Mouse (Mus musculus) hematopoietic stem cell, adult 5-6 weeks (primary cell): ENCODE measurements around the gene Wnt8b. TPM values are rescaled to one million over a fixed set of nuclear protein-coding genes. Genes with fewer than 3 reads are reported as not detected.

Source experiments
- ATAC-seq, 2 experiments: fragments of 125-278 bp in 1 of 2; replicated peaks in 1 of 2; 2 replicates each; pipeline ENCODE4 v1.8.0; 2016 to 2017; ENCODE audit warnings: inconsistent platforms in 2 of 2, mild to moderate bottlenecking in 2 of 2, moderate number of reproducible peaks in 2 of 2, low read depth in 1 of 2, moderate TSS enrichment in 1 of 2; ENCODE audit not compliant: low FRiP score in 2 of 2, poor library complexity in 2 of 2, severe bottlenecking in 2 of 2, insufficient read depth in 1 of 2, low TSS enrichment in 1 of 2
- total RNA-seq: library from RNA; stranded (forward); fragments of 172-1452, 232-1000 nt; gene quantifications from 2 replicates; pipeline ENCODE4 v1.2.3, GENCODE M21; 2017

The Wnt8b gene
- total RNA-seq, 1 experiment from 2014 or later: not detected

DNA sequence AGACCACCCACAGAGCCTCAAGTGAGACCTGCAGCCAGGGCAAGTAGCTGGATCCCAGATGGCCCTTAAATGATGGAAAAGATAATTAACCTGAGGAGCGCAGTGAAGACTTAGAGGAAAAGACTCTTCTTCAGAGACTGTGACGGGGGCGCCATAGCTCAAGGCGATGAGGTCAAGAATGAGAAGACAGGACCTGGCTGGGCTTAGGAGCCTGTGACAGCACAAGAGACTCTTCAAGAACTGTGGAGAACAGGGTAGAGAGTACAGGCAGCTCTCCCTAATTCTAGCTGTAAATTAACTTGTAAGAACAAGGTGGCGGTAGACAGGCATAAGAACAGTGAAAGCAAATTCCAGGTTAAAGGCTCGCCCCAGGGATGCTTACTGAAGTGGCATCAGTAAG, 8.7 kb downstream of the Wnt8b start:
- ATAC-seq: no peak

DNA sequence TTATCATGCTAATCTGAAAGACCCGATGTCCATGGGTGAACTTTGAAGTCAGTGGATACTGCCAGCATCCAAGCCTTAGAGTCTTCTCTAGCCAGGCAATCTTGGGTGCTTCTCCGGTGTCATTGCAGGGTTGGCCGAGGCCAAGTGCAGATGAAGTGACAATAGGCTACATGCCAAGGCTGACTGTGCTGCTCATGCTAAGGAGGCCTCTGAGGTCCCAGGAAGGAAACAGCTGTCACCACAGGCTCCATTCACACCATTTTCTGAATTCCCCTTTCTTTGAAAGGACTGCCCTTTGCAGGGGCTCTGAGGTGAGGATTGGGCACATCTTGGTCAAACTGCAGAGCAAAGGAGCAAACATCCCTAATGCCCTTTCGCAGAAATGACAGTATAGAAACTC, 9.5 kb downstream of the Wnt8b start:
- ATAC-seq: no peak

DNA sequence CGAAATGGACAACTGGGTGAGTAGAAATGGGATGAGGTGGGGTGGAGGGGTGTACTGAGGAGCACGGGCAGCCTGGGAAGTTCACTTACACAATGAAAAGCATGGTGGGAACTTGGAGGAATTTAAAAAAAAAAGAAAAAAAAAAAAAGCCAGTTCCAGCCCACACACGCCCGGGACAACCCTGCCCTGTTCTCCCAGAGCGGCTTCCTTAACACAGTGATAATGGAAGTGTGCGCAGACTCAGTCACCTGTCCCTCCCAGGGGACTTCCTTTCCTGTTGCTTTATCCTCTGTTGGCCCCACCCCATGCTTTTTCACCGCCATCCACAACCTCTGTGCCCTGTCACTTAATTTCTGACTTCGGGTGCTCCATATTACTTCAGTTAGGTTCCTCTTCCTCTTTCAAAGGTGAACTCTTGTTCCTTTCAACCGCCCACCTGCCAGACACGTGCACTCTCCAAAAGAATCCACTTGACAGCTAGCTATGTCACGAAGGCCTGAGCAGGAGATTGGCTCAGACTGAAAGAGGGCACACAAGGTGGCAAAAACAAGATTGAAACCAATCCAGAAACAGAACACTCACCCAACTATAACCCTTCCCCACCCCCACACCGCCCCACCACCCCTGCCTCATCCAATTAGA, 17.4 kb downstream of the Wnt8b start:
- peak in 1 of 2 experiments; percentile 42; a peak in 1 of 4 replicates for ATAC-seq

DNA sequence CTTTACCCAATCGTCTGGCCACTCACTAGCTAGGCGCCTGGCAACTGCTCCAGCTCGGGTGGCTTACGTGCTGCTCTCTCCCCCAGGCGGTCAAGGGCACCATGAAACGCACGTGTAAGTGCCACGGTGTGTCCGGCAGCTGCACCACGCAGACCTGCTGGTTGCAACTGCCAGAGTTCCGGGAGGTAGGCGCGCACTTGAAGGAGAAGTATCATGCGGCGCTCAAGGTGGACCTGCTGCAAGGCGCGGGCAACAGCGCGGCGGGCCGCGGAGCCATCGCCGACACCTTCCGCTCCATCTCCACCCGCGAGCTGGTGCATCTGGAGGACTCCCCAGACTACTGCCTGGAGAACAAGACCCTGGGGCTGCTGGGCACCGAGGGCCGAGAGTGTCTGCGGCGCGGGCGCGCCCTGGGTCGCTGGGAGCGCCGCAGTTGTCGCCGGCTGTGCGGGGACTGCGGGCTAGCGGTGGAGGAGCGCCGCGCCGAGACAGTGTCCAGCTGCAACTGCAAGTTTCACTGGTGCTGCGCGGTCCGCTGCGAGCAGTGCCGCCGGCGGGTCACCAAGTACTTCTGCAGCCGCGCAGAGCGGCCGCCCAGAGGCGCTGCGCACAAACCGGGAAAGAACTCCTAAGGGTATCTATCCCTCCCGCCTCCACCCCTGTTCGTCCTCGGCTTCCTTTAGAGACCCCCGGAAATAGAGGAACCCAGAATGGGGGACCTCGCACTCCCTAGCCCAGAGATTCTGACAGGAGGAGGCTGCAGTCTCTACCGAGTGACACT, 18.4 kb downstream of the Wnt8b start:
- ATAC-seq: no peak

DNA sequence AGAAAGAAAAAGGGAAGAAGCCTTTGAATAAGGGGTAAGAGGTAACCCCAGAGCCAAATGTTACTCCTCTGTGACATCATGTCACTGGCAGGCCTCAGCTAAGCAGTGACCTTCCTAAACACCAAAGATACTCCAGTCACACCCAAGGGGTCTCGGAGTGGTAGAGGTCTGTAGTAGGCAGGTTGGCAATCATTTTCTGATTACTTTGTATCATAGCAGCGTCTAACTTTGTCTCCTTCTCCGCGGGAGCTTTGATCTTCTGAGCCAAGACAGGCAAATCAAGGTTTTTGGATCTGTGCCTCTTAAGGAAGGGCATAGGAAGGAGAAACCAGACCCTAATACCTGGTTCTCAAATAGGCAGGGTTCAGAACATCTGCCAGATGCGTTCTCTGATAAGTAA, 19.3 kb downstream of the Wnt8b start:
- ATAC-seq: no peak

DNA sequence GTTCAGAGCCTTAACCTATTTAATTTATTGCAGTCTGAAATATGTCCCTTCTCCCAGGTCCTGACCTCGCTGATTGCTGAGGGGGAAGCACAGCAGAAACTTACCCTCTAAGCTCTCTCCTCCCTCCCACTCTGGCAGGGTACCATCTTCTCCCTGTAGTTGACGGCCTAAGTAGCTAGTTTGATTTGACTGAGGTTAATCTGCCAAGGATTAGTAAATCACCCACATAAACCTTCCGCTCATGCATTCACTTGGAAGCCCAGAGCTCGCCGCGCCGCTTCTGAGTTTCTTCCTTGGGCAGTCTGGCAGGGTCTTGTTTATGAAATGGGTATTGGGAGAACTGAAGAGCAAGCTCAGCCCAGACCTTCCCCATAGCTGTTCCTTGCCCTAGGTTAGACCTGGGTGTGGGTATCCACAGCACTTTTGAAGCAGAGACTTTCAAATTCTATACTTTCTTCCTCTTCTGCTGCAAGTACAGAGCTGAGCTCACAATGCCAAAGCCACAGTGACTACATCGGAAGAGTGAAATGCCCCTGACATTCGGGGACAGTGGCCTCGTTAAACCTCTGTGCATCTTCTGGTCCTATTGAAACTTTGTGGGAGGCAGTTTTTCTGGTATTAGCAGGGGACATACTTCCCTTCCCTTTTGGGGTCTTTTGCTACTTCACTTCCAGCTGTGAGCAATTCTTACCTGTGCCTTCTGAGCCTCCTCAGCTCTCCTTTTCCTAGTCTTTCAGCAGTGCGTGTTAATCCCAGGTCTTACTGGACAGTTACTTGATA, 20.0 kb downstream of the Wnt8b start:
- no peak for ATAC-seq

DNA sequence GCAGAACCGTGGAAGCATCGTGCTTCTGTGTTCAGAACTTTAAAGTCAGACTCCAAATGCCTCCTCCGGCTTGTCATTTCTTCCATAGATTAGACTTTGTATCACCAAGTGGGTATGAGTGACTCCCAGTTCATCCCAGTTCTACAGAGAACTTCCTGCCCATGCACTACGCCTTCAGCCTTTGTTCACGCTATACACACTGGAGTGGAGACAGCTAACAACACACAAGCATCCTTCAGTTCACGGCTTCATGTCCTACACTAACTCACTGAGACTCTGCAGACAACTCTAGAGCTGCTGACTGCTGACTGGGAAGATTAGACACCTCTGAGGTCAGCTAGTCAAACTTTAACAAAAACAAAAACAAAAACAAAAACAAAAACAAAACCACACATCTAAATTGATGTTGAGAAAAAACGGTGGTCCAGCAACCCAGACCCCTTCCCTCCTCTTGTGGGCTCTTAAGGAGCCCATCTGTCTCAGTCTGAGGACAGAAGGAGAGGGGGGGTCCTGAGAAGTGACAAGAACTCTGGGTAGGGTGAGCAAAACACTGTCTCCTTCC, 20.7 kb downstream of the Wnt8b start:
- ATAC-seq: no peak

DNA sequence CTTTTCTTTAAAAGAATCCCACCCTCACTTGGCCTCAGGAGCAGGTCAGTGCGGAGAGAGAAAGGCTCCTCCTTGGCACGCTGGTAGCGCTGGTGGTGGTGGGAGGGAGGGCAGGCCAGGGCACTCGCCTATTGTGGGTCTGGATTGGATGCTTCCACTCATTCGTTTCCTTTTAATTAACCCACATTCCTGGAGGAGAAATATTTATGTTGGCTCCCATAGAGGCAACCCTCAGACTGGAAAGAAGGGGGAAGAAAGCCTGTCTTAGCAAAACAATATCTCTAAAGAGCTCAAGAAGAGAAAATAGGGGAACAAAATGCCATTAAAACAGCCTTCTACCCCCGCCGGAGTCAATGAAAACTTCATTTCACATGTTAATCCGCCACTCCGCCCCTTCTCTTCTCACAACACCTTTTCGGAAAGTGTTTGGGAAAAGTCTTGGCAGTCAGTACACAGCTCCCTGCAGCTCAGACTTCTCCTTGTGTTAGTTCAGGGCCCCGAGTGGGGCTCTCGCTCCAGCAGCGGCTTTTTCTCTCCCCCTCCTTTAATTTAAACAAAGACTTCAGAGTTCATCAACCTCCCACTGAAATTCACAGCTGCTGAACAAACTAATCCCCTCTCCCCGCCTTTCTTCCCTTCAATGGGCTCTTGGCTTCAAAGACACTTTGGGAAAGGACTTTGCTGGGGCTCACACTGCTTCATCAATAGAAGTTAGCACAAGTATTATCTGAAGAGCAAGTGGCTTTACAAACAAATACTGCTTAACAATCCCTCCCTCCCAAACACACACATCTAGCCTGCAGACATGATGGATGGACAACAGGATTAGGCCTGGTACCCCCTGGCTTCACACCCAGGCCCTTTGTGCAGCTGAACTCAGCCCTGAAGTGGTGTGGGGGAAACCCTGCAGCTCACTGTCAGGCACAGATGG, 21.5 kb downstream of the Wnt8b start:
- ATAC-seq: no peak

DNA sequence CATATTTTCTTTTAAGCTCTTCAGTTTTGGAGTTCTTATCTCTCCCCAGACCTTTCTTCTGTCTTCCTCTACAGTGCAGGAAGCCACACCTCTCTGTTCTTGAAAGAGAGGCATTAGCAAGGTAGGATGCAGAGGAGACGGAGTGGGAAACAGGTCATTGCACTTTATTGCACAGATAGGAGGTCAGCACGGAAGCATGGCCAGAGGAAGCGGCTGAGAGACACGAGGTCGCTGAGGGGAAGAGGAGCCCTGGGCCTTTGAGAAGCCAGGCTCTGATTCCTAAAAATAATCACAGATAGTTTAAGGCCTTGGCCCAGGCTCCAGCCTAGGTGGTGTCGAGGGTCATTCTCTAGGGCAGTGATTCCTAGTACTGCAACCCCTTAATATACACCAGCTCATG, 22.5 kb downstream of the Wnt8b start:
- ATAC-seq: no peak

DNA sequence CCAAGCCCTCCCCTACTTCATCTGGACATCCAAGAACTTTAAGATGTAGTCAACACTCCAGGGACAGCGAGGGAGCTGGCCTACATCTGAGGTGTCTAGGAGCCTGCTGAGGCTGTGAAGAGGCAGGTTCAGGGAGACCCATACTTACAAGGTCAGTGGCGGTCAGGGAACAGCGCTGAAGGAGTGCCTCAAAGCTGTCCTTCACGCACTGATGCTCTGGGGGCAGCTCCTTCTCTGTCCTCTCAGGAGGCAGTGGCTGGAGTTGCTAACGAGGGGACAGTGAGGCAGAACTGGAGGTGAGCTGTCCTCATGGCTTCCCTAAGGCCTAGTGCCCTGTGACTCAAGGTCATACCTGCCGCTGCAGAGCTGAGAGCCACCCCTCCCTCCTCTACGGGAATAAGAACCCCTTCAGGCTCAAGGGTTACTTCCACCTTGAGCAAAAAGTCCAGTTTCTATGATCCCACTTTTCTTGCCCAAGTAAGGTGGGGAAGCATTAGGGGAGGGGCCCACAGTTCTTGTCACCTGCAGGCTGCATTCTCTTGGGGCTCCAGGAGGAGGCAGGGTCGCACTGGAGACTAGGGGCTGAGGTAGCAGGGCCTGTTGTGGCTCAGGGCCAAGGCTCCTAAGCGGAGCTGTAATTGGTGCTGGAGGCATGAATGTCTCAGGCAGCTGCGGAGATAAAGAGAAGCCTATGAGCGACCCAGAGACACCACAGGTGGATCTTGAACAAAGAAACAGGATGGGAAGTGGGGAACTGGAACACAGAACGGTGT, 24.9 kb downstream of the Wnt8b start:
- ATAC-seq: no peak

DNA sequence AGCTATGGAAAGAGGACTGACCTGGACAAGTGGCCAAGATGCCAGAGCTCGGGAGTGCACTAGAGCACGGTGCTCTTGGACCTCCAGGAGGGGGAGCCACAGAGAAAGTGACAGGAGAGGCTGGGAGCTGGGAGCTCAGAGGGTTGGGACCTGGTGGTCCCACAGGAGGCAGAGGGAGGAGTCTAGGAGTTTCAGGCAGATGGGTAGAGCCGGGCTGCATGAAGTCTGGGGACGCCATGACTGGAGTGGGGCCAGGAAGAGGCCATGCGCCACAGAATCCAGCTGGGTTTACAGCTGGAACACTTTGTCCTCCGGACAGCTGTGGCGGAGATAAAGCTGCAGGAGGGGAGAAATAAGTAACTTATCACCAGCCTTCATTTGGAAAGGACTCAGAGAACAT, 25.9 kb downstream of the Wnt8b start:
- no peak for ATAC-seq

DNA sequence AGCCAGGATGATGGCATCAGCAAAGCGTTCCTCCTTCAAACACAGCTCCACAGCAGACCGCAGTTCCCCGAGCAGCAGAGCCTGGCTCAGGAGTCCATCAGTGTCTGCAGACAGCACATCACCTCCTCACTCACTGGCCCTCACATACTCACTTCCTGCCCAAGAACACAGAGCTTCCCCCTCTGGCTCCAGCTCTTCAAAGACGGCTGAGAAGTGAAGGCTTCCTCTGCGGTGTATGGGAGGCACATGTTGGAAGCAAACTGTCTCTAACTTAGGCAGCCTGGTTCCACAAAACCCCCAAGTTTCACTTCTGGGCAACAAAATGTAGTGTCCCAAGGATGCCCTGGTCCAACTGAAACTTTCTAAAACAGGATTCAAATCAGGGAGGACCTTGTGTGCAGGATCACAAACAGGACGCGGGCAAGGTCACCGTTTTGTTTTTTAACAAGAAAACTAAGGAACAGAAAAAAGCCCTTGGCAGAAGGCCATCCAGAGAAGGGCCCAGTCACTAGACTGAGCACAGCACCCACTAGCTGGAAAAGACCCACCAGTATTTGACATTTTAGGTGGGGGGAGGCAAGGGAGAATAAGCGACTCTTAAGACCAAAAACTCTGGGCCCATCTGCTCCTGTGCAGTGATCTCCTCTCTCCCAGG, 32.4 kb downstream of the Wnt8b start:
- peak; percentile 91 to 96 for ATAC-seq

DNA sequence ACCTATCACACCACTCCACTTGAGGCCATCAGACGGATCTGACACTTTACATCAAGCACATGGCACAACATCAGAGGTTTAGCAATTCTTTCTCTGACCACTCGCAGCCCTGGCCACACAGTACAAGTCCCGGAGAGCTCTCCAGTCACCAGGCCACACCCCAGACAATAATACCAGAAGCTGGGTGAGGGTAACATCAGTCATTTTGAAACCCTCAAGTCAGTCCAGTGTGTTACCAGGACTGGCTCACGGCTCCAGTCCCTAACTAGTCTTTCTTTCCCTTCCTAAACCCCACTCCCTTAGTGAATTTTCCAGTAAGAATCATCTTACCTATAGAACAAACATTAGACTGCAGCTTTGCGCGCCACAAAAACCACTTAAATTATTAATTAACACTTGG, 36.7 kb downstream of the Wnt8b start:
- no peak for ATAC-seq

DNA sequence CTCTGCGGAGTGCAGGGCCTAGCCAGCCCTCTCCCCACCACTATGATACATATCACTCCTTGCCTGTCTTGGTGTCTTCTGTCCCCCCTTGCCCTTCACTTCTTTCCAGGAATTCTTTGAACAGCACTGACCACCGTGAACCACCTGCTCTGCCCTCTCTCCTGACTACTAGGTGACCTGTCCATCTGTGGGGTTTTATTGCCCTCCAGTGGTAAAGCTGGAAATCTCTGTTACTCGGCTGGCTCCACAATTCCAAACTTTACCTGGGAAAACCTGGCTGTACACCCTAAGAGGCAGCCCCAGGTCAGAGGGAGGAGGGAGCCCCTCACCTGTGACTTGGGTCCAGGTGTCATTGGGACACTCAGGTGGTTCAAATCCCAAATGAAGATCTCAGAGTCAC, 42.1 kb downstream of the Wnt8b start:
- no peak for ATAC-seq

DNA sequence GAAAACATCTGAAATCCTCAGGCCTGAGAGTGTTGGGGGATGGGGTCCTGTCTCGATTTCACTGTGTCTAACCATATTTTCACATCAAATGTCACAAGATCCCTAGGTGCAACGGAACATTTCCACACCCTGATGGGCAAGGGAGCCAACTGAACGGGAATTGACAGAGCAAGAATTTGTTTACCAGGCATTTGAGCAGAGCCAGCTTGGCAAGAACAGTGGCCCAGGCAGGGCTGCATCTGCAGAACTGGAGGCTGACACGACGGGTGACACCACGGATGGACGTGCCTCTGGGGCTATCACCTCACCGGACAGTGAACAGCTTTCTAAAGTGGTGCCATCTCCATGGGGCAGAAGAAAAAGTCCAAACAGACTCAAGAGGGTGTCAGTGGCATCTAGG, 44.1 kb downstream of the Wnt8b start:
- ATAC-seq: no peak

DNA sequence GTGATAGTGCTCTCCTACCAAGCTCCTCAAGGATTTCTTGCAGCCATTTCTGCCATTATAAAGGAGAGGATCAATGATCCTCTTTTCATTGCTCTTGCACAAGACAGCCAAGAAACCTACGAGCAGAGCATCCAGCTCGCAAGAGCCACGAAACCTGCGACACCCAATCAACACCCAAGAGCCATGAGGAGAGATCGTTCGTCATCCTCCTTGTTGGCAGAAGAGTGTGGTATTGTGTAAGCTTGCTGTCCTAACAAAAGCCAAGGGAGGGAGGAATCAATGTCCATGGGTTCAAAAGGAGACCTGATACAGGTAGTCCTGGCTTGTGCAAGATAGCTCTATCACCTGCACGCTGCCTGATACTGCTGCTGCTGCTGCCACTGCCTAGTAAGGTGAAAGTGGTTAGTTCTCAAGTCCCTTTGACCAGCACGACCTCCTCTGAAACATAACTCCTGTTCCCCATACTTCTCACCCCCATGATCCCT, 49.5 kb downstream of the Wnt8b start:
- no peak for ATAC-seq
